Mouse (Mus musculus) lung, postnatal 14 days (tissue): ENCODE results near the gene Trim56.

Experiments used
- DNase-seq: peaks from one replicate; pipeline ENCODE4 v3.0.0; 2021

Trim56 gene

GRCm38 (mm10) chr5:137073141-137073540 is 42.9 kb downstream of the Trim56 start:
- DNase-seq, result no peak

- DNase-seq, result peak; percentile 83
Observed at GRCm38 (mm10) chr5:137072079-137072960, 43.7 kb downstream of the Trim56 start, which contains the start of gene Serpine1. TSS of gene Serpine1 (minus strand) at chr5:137072268.

GRCm38 (mm10) chr5:137070881-137071605 is 45.0 kb downstream of the Trim56 start:
- no peak for DNase-seq

GRCm38 (mm10) chr5:137068711-137069110 is 47.3 kb downstream of the Trim56 start:
- DNase-seq, result no peak

- no peak for DNase-seq
Observed at GRCm38 (mm10) chr5:137065923-137066322, 50.1 kb downstream of the Trim56 start.

GRCm38 (mm10) chr5:137065454-137065853 is 50.6 kb downstream of the Trim56 start:
- no peak for DNase-seq

GRCm38 (mm10) chr5:137062601-137063000 is 53.4 kb downstream of the Trim56 start:
- DNase-seq, result no peak

- DNase-seq, result peak; percentile 79
Observed at GRCm38 (mm10) chr5:137061809-137062481, 54.1 kb downstream of the Trim56 start.
